Mouse (Mus musculus) frontal cortex, postnatal 36 days (tissue): ENCODE measurements at regions not wholly inside any gene's neighbourhood (a gene's known extent, or its start where the extent isn't known, plus 50 kb on each side); places are given as distances from the start of the nearest gene placed in this dataset.
A peak's percentile ranks its signal among the peaks of the same experiment; 100 is the strongest.

Experiments
- DNase-seq, 2 experiments: peaks; one replicate each; pipeline ENCODE4 v3.0.0; 2022; ENCODE audit warnings: low spot score in 2 of 2

GRCm38 (mm10) chr12:61912146-61912545, 389.2 kb downstream of the Lrfn5 start:
- no peak for DNase-seq

DNA sequence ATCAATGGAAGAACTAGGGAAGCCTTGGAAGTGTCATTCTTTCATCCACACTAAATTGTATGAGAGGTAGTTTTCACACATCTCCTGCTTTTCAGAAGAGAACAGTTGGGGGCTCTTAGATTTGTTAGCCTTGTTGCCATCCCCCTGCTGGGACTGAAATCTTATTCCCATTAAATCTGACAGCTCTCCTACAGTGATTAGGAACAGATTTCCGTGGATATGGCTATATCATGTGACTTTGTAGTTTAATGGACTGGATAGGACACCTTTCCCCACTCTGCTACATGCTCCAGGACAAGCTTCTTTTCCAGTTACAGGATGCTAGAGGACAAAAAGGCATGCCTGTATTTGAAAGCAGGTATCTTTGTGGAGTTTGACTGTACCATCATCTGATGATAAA, 400.4 kb downstream of the Lrfn5 start:
- DNase-seq = no peak

- peak in 1 of 2 experiments; percentile 2 for DNase-seq
Measured at GRCm38 (mm10) chr12:61925266-61925861, 402.4 kb downstream of the Lrfn5 start.
